Mouse (Mus musculus) limb, embryonic 13.5 days (tissue): ENCODE measurements around the gene Fsd2. TPM values are rescaled to one million over a fixed set of nuclear protein-coding genes. Genes with fewer than 3 reads are reported as not detected.

ENCODE experiments used
- ATAC-seq: fragments of 200-750 bp; cut with Nextera tagmentation; 2 replicates; pipeline ENCODE4 v1.8.0; 2017; ENCODE audit warnings: low read depth, moderate number of reproducible peaks, moderate TSS enrichment; ENCODE audit not compliant: low FRiP score
- H3K27ac ChIP-seq: fragments of 300-500 bp; sonication (generic); 2 replicates; pipeline ENCODE4 v1.5.1; 2015; ENCODE audit warnings: inconsistent platforms, mild to moderate bottlenecking, moderate library complexity
- H3K27me3 ChIP-seq: fragments of 300-500 bp; sonication (generic); 2 replicates; pipeline ENCODE4 v1.6.1; 2015; ENCODE audit warnings: mild to moderate bottlenecking, inconsistent platforms
- H3K36me3 ChIP-seq: fragments of 300-500 bp; sonication (generic); 2 replicates; pipeline ENCODE4 v1.6.1; 2015; ENCODE audit warnings: inconsistent platforms, mild to moderate bottlenecking, moderate library complexity
- H3K4me1 ChIP-seq: fragments of 300-500 bp; sonication (generic); 2 replicates; pipeline ENCODE4 v1.6.1; 2015; ENCODE audit warnings: inconsistent platforms
- H3K4me2 ChIP-seq: fragments of 300-500 bp; sonication (generic); replicated peaks from 2 replicates; pipeline ENCODE4 v1.6.1; 2015; ENCODE audit warnings: inconsistent platforms, mild to moderate bottlenecking, moderate library complexity
- H3K4me3 ChIP-seq: fragments of 300-500 bp; sonication (generic); 2 replicates; pipeline ENCODE4 v1.5.1; 2015; ENCODE audit warnings: moderate library complexity, mild to moderate bottlenecking, inconsistent platforms
- H3K9ac ChIP-seq: fragments of 300-500 bp; sonication (generic); 2 replicates; pipeline ENCODE4 v1.6.1; 2015; ENCODE audit warnings: mild to moderate bottlenecking, inconsistent platforms
- H3K9me3 ChIP-seq: fragments of 300-500 bp; sonication (generic); 2 replicates; pipeline ENCODE4 v1.6.1; 2016; ENCODE audit warnings: inconsistent platforms
- WGBS: fragments of 180-500 bp; shearing (Covaris S2); methylation state at CpG from one replicate; pipeline ENCODE4 v1.1.7; 2015; 5-methylcytosine and 5-hydroxymethylcytosine counted together
- polyA plus RNA-seq: library from polyadenylated mRNA; unstranded; fragments of >200 nt; fragmentation: Nextera tagmentation; extraction: Ambion mirVana; gene quantifications from 2 replicates; pipeline ENCODE4 v1.2.1, GENCODE M21; 2015

The Fsd2 gene
- polyA plus RNA-seq, 1 experiment from 2014 or later = 0.33 TPM

DNA sequence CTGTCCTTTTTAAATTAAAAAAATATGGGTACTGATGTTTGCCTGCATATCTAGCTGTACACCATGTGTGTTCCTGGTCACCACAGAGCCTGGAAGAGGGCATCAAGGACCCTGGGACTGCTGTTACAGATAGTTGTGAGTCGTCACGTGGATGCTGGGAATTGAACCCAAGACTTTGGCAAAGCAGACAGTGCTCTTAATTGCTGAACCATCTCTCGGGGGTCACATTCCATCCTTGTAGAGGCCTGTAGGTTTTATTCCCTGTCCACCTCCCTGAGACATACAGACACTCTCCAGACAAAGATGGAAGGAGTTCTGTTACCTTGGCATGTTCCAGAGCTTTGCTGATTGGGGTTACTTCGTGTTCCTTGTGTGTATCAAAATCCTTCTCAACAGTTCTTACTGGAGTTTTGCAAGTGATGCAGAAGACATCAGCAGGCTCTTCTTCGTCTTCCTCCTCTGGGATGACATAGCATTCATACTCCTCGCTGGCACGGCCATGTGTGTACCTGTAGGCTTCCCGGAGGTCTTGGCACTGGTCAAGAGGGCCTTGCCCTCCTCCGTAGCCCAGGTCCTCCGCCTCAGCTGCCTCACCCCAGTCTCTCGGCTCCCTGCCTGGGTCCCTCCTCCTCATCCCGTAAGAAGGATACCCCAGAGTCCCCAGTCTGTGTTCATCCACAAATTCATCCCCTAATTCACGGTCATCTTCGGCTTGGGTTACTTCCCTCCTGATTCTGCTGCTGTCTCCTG is 7.3 kb downstream of the Fsd2 start:
- no peak overlapping the region for H3K9ac ChIP-seq
- no peak for ATAC-seq
- 0 out of 2 replicates have a peak, but pooled peaks cover 3% of the 10 kb centered on the region for H3K9me3 ChIP-seq
- no peaks in the 10 kb centered on the region for H3K36me3 ChIP-seq
- H3K4me1 ChIP-seq = 0 out of 2 replicates have a peak, but pooled peaks cover 4% of the 10 kb centered on the region
- H3K4me2 ChIP-seq = no peak overlapping the region
- H3K4me3 ChIP-seq = no peak overlapping the region
- H3K27me3 ChIP-seq = no peaks in the 10 kb centered on the region
- WGBS = 84% methylated on average over 14 of the region's 14 CpGs
- H3K27ac ChIP-seq = no peak overlapping the region

DNA sequence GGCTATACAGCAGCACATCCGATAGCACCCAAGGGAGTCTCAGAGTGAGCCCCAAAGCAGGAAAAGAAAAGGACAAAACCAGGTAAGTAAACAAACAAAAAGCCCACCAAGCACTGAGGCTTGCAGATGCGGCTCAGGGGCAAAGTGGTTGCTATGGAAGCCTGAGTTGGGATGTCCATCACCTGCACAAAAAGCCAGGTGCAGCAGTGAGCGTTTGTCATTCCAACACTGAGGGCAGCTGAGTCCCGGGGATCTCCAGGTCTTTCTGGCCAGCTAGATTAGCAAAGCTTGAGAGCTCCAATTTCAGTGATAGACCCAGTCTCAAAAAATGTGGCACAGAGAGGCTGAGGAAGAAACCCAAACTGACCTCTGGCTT is 8.8 kb downstream of the Fsd2 start:
- Histone ChIP-seq H3K27ac (no peak overlapping the region), H3K9ac (no peak overlapping the region), H3K9me3 (0 out of 2 replicates have a peak, but pooled peaks cover 3% of the 10 kb centered on the region), H3K27me3 (no peaks in the 10 kb centered on the region), H3K4me3 (no peak overlapping the region), H3K36me3 (no peaks in the 10 kb centered on the region), H3K4me2 (no peak overlapping the region), H3K4me1 (0 out of 2 replicates have a peak, but pooled peaks cover 4% of the 10 kb centered on the region)
- 68% methylated on average over 4 of the region's 4 CpGs for WGBS
- ATAC-seq = no peak

DNA sequence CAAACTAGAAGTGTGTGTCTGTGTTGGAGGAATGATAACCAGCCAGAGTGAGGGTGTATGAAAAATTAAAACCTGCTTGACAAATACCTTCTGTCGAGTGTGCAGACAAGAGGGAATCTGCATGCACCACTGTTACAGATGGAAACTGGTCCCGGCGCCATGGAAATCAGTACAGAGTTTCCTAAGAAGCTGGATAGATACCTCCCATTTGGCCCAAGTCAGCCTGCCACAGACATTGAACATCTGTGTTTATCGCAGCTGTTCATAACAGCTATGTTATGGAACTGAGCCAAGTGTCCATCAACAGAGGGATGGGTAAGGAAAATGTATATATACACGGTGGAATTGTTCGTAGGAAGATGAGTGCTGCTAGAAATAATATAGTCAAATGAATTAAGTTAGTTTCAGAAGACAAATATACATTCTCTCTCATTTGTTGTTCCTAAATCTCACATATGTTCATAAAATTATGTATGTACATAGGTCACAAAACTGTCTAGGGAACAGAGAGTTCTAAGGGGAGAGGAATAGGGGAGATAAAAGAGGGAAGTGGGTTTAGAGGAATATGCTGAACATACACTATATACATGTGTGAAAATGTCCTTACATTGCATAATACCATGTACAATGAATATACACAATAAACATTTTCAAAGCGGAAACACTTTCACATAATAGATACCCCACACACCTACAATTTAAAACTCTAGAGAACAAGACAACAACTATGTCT is 9.3 kb downstream of the Fsd2 start:
- no peaks in the 10 kb centered on the region for H3K27me3 ChIP-seq
- 72% methylated on average over 7 of the region's 7 CpGs for WGBS
- no peaks in the 10 kb centered on the region for H3K36me3 ChIP-seq
- H3K9ac ChIP-seq = no peak overlapping the region
- H3K9me3 ChIP-seq = 0 out of 2 replicates have a peak, but pooled peaks cover 3% of the 10 kb centered on the region
- 0 out of 2 replicates have a peak, but pooled peaks cover 4% of the 10 kb centered on the region for H3K4me1 ChIP-seq
- no peak for ATAC-seq
- H3K4me3 ChIP-seq = no peak overlapping the region
- no peak overlapping the region for H3K4me2 ChIP-seq
- H3K27ac ChIP-seq = no peak overlapping the region

DNA sequence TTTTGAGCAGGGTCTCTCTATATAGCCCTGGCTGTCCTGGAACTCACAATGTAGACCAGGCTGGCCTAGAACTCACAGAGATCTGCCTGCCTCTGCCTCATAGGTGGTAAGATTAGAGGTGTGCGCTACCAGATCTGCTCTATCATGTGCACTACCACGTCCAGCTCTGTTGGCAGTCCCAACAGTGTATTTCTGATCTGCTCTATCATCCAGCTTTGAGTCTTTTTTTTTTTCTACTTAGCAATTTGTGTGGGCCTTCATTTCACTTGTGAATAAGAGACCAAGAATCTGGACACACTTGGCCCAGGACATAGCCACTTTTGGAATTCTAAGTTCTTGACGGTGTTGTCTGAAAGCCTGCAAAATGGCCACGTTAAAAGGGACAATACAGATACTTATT is 9.9 kb downstream of the Fsd2 start:
- Histone ChIP-seq H3K36me3 (no peaks in the 10 kb centered on the region), H3K9me3 (0 out of 2 replicates have a peak, but pooled peaks cover 3% of the 10 kb centered on the region), H3K27ac (no peak overlapping the region), H3K9ac (no peak overlapping the region), H3K27me3 (no peaks in the 10 kb centered on the region), H3K4me3 (no peak overlapping the region), H3K4me1 (0 out of 2 replicates have a peak, but pooled peaks cover 4% of the 10 kb centered on the region), H3K4me2 (no peak overlapping the region)
- ATAC-seq = no peak
- 89% methylated on average over 4 of the region's 4 CpGs for WGBS

DNA sequence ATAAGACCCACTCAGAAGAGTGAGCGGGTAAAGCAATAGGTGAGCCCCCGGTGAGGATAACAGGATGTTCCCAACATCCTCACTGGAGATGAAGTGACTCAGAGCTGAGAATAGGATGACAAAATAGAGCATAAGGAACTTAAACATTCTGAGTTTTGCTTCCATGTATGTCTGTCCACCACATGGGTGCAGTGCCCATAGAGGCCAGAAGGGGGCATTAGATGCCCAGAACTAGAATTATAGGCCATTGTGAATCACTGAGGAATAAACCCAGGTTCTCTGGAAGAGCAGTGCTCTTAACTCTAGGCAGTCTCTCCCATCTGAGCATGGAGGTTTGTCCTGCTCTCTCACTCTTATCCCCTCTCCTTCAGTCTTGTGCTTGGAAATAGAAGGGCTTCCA is 12.4 kb downstream of the Fsd2 start:
- no peak overlapping the region for H3K4me2 ChIP-seq
- H3K27me3 ChIP-seq = no peaks in the 10 kb centered on the region
- WGBS = 80% methylated on average over 2 of the region's 2 CpGs
- no peak overlapping the region for H3K27ac ChIP-seq
- H3K9ac ChIP-seq = no peak overlapping the region
- no peak for ATAC-seq
- H3K4me3 ChIP-seq = no peak overlapping the region
- no peaks in the 10 kb centered on the region for H3K36me3 ChIP-seq
- H3K4me1 ChIP-seq = no peaks in the 10 kb centered on the region
- H3K9me3 ChIP-seq = 0 out of 2 replicates have a peak, but pooled peaks cover 3% of the 10 kb centered on the region

DNA sequence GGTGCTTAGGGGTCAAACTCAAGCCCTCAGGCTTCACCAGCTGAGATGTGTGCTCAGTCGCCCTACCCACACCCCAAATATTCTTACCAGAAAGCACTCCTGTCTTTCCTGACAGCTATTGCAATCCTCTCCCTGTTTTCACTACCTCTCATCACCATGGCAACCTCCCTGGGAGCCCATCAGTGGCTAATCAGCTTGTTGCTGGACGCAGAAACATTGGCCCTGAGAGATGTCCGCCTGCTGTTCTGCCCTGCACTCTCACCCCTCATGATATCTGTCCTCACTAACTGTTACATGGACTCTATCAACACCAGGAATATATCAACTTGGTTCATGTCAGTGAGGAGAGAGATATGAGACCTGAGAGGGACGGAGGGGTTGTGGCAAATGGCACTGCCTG is 13.2 kb downstream of the Fsd2 start:
- Histone ChIP-seq H3K9ac (no peak overlapping the region), H3K36me3 (no peaks in the 10 kb centered on the region), H3K4me3 (no peak overlapping the region), H3K27ac (no peak overlapping the region), H3K27me3 (no peaks in the 10 kb centered on the region), H3K4me2 (no peak overlapping the region), H3K4me1 (no peaks in the 10 kb centered on the region), H3K9me3 (0 out of 2 replicates have a peak, but pooled peaks cover 3% of the 10 kb centered on the region)
- 64% methylated on average over 4 of the region's 4 CpGs for WGBS
- ATAC-seq = no peak

DNA sequence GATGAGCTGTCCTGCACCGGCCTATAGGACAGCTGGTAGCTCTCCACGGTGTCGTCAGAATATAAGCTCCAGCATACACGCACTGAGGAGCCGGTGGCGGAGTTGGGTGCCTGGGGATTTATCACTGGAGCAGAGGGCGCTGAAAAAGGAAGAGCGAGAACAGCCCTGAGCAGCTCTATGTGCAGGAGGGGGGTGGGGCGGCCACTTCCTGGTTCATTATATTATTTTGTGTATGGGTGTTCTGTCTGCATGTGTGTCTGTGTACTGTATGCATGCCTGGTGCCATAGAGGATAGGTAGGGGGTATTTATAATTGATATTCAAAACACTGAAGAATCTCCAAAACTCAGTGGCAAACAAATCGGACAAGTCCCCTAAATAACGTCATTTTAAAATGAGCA is 17.9 kb downstream of the Fsd2 start:
- H3K9me3 ChIP-seq = no peaks in the 10 kb centered on the region
- H3K36me3 ChIP-seq = no peaks in the 10 kb centered on the region
- no peak overlapping the region for H3K4me2 ChIP-seq
- no peak for ATAC-seq
- 75% methylated on average over 11 of the region's 11 CpGs for WGBS
- no peak overlapping the region for H3K9ac ChIP-seq
- no peaks in the 10 kb centered on the region for H3K27me3 ChIP-seq
- H3K4me1 ChIP-seq = no peaks in the 10 kb centered on the region
- H3K27ac ChIP-seq = no peak overlapping the region
- no peak overlapping the region for H3K4me3 ChIP-seq

DNA sequence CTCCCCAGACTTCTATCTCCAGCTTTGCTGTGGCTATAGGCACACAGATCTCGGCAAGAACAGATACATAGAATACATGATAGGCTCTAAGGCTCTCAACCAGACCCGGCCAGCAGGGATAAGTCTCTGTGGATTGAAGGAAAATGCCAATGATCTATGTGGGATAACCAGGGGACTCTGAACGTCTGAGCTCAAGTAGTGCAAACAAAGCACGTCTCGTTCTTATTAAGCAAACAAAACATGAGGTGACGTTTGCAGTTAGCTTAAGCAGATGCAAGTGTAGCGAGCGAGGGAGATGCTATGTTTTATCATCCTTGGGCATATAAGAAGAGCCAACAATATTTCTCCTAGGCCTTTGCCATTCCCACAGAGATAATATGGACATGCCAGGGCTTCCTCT is 23.8 kb downstream of the Fsd2 start:
- 88% methylated on average over 8 of the region's 8 CpGs for WGBS
- no peak overlapping the region for H3K4me3 ChIP-seq
- no peak overlapping the region for H3K9ac ChIP-seq
- H3K9me3 ChIP-seq = no peaks in the 10 kb centered on the region
- H3K36me3 ChIP-seq = no peaks in the 10 kb centered on the region
- H3K4me2 ChIP-seq = no peak overlapping the region
- ATAC-seq = no peak
- no peaks in the 10 kb centered on the region for H3K4me1 ChIP-seq
- H3K27ac ChIP-seq = no peak overlapping the region
- no peaks in the 10 kb centered on the region for H3K27me3 ChIP-seq

DNA sequence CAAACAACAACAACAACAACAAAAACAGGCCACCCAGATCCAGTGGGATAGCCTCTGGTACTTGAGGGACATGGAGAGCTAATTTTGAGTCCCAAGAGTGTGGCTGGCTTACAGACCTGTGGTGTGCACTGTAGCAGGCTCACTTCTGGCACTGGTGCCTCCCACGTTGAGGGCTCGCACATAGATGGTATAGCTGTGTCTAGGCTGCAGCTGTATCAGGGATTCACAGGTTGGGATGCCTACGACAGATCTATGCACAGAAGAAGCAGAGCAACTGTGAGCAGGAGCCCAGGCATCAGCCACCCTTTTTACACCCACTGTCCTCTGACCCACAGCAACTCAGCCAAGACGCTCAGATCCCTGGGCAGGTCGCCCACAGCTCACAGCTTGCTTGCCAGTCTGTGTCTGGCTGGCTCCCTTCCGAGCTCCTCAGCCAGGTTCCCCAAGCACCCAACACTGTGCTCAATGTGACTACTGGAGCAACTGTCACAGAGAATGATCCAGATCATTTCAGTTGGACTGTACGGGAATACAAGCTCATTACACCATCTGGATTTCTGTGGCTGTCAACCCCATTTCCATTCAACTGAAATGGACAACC is 24.7 kb downstream of the Fsd2 start:
- Histone ChIP-seq H3K4me3 (no peak overlapping the region), H3K27me3 (no peaks in the 10 kb centered on the region), H3K9me3 (no peaks in the 10 kb centered on the region), H3K9ac (no peak overlapping the region), H3K4me2 (no peak overlapping the region), H3K4me1 (no peaks in the 10 kb centered on the region), H3K27ac (no peak overlapping the region), H3K36me3 (no peaks in the 10 kb centered on the region)
- no peak for ATAC-seq
- 82% methylated on average over 7 of the region's 7 CpGs for WGBS

DNA sequence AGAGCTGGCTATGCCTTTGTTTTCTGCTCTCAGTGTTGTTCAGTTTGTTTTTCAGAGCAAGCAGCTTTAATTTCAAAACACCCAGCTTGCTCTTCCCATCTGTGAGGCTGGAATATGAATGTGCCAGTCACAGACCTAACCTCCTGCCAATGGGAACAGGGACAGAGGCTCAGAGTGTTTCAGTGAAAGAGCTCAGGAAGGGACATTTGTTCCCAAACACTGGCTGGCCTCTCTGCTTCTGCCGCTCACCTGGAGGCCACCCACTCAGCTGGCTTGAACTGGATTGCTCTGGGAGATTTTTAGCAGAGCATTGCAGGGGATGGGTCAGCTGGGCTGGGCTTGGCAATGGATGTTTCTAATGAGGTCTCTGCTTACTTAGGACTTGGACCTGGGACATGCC is 25.7 kb downstream of the Fsd2 start:
- Histone ChIP-seq H3K4me2 (no peak overlapping the region), H3K4me3 (no peak overlapping the region), H3K27ac (no peak overlapping the region), H3K9me3 (no peaks in the 10 kb centered on the region), H3K4me1 (no peaks in the 10 kb centered on the region), H3K36me3 (no peaks in the 10 kb centered on the region), H3K9ac (no peak overlapping the region), H3K27me3 (no peaks in the 10 kb centered on the region)
- no peak for ATAC-seq
- 55% methylated on average over 1 of the region's 1 CpGs for WGBS

DNA sequence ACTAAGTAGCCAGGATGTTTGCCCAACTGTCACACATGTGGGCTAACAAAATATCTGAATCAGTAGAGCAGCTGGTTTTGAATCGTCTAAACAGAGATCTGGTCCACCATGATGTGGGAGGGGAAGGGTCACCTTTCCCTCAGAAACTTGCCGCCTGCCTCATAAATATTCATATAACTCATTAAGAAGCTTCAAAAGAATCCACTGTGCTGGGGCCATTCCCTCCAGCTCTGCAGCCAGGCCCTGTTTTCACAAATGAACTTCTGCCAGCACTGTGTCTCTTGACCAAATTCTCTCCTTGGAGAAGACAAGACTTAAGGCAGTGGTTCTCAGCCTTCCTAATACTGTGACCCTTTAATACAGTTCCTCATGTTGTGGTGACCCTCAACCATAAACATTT is 27.2 kb downstream of the Fsd2 start:
- H3K4me1 ChIP-seq = no peaks in the 10 kb centered on the region
- no peak for ATAC-seq
- H3K9me3 ChIP-seq = no peaks in the 10 kb centered on the region
- H3K36me3 ChIP-seq = peaks cover 13% of the 10 kb centered on the region
- 20% methylated on average over 2 of the region's 2 CpGs for WGBS
- H3K27ac ChIP-seq = no peak overlapping the region
- no peak overlapping the region for H3K9ac ChIP-seq
- no peaks in the 10 kb centered on the region for H3K27me3 ChIP-seq
- H3K4me3 ChIP-seq = no peak overlapping the region
- no peak overlapping the region for H3K4me2 ChIP-seq

DNA sequence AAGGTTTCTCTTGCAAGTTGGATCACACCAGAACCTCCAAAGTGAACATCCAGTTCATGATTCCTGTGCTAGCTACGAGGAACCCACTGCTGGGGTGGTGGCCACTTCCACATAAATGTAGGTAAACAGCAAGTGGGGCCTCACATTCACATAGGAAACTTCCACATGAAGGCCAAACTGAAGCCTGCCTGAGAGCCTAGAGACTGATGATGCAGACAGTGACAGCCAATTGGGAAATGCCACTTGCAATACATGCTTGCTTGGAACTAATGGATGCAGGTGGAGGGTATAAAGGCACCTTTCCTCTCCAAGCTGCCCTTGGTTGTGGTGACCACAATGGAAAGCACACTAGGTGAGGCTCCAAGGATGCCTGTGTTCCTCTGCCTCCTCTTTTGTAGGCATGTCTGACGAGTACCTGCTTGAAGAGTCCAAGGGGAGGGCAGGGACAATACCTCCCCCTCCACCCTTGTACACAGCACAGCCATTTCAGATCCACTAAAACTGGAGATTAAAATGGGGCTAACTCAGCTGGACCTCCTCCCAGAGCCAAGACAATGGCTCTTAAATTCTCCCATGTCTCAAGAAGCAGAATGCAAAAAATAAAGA is 28.6 kb downstream of the Fsd2 start:
- H3K4me1 ChIP-seq = no peaks in the 10 kb centered on the region
- peaks cover 12% of the 10 kb centered on the region; the same call in 1 of the 2 replicates for H3K9me3 ChIP-seq
- no peaks in the 10 kb centered on the region for H3K27me3 ChIP-seq
- no peak overlapping the region for H3K9ac ChIP-seq
- H3K4me2 ChIP-seq = no peak overlapping the region
- 83% methylated on average over 2 of the region's 2 CpGs for WGBS
- H3K36me3 ChIP-seq = peaks cover 27% of the 10 kb centered on the region
- no peak for ATAC-seq
- H3K4me3 ChIP-seq = no peak overlapping the region
- H3K27ac ChIP-seq = no peak overlapping the region
